ENCODE assay signal across 11 mouse cellular contexts in the genomic region with DNA sequence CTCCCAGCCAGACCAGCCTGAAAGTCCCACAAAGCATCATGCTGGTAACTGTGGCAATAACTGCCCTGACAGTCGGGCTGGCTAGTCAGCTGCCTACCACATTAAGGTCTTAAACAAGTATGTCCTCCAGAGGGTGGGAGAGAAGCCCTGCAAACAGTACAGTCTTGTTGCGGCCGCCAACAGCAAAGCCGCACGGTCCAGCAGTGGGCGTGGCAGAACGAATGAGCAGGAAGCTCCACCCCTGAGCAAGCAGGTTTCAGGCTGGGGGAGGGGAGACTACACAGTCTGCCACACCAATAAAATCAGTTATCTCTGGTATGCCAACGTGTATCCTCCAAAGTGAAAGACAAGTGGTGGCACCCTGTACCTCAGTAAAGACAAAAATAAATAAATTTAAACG. TPM values are rescaled to one million over a fixed set of nuclear protein-coding genes. Genes with fewer than 3 reads are reported as not detected.
DNase-seq lines count a peak whose midpoint lies in the region; ATAC-seq and TF ChIP-seq lines count a peak whose summit lies in the region.
"Had no signal": no experiment of that assay in that cellular context is flagged by ENCODE, and none has a peak within 500 bp of the region (broad histone marks: within the 10 kb centered on the region; RNA-seq: fewer than 3 reads in every experiment).

No protein-coding gene starts in this region.

- DNase-seq in gastrocnemius, adult 2 months, result no peak
- no peak for DNase-seq in gastrocnemius, postnatal 4 days (ENCODE audit: low spot score in 2 of 2)
- DNase-seq in ovary, postnatal 36 days (ENCODE audit: low spot score), result peak; percentile 15
- DNase-seq in ovary, postnatal 10 days (ENCODE audit: low spot score), result no peak
- DNase-seq in lung, postnatal 4 days, result peak; percentile 24 to 39
- no peak for DNase-seq in left cerebral cortex, adult 18-20 months (ENCODE audit: low spot score in 2 of 2)
- no peak for DNase-seq in right cerebral cortex, postnatal 25 days
- DNase-seq: adrenal gland, postnatal 36 days had no signal

- H3K27ac ChIP-seq in gastrocnemius, adult 2 months, result no peak overlapping the region
- H3K27ac ChIP-seq: forebrain, embryonic 10.5 days; neural tube, embryonic 12.5 days had no signal

- TF ChIP-seq CTCF in gastrocnemius, adult 2 months (IDR thresholded peaks at IDR 0.05), result no peak

- peak; percentile 50; the same call in 1 of the 2 replicates for ATAC-seq in granulocyte monocyte progenitor cell, adult 5-6 weeks (replicated peaks; ENCODE audit: poor library complexity, severe bottlenecking)

- H3K4me3 ChIP-seq in gastrocnemius, adult 2 months, result peak overlapping the region; percentile 40
- H3K4me3 ChIP-seq: forebrain, embryonic 10.5 days; neural tube, embryonic 12.5 days had no signal

- intact Hi-C loops in gastrocnemius, adult 2 months (cut with DNase I), result no loop called here

RNA-seq across cellular contexts. Expression of a gene that starts 49.7 kb away (rescaled TPM):
- 1 to 10 TPM; 8.4 to 8.6 TPM for total RNA-seq in gastrocnemius, adult 2 months (2021)
- total RNA-seq in gastrocnemius, postnatal 4 days (2021), result 10 to 100 TPM; 16.6 to 18.2 TPM
- 27.1 and 38.2 TPM in 2 replicates for total RNA-seq in granulocyte monocyte progenitor cell, adult 5-6 weeks (2014; fragmentation: Nextera tagmentation)
- 19.2 and 35.0 TPM in 2 replicates for total RNA-seq in granulocyte monocyte progenitor cell, adult 5-6 weeks (2017)
- total RNA-seq in left cerebral cortex, adult 18-20 months (2021), result 10 to 100 TPM; 21.3 to 21.5 TPM

Comparison
In these comparisons a context has a peak if more than half of its experiments do, and no peak if none do; other contexts are left out.
1. DNase-seq: peak in ovary, postnatal 36 days (single experiment) and lung, postnatal 4 days (2 of 2); none in gastrocnemius, adult 2 months (single experiment), gastrocnemius, postnatal 4 days (0 of 2), ovary, postnatal 10 days (single experiment), left cerebral cortex, adult 18-20 months (0 of 2) and right cerebral cortex, postnatal 25 days (single experiment).